Mouse (Mus musculus) erythroblast, embryonic 14.5 days (primary cell): ENCODE results near the gene Zcwpw1.

Experiments used
- GATA1 ChIP-seq: IDR thresholded peaks from 2 replicates; pipeline ENCODE4 v1.6.1; 2012; ENCODE audit warnings: low read length, inconsistent platforms, mixed read lengths
- TAL1 ChIP-seq: IDR thresholded peaks from 3 replicates; pipeline ENCODE4 v1.6.1; 2012; ENCODE audit warnings: low read length, inconsistent platforms, mixed read lengths

DNA sequence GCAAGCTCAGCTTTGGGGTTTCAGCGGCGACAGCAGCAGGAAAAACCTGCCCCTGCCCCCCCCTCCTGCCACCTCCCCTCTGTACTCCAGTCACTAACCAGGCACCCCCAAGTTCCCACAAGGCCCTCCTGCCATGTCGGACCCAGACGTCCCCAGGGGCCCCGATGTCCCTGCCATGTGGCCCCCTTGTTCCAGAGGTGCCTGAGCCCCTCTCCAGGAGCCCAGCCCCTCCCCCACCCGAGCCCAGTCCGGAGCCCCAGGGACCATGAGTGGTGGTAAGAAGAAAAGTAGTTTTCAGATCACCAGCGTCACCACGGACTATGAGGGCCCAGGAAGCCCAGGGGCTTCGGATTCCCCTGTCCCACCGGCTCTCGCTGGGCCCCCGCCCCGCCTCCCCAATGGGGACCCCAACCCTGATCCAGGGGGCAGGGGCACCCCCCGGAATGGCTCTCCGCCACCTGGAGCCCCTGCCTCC is 40.7 kb upstream of the Zcwpw1 start:
- no peak for TF ChIP-seq GATA1
- no peak for TF ChIP-seq TAL1
